Mouse (Mus musculus): ENCODE measurements around the gene Pxylp1.

Pxylp1 gene

DNA sequence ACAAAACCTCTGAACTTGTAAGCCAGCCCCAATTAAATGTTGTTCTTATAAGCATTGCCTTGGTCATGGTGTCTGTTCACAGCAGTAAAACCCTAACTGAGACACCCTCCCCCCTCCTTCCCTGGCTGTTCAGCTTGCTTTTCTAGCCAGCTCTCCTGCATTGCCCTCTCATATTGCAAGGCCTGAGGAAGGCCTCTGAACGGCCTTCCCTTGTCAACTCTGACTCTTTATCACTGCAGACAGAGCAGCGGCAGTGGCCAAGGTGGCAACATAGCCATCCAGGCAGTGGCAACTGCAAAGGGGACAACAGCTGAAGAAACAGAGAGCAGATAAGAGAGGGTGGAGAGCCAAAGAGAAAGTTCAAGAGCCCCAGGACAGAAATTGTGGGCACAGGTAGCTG lies 64.4 kb downstream of the Pxylp1 start:
- DNase-seq (ENCODE audit: extremely low read depth, insufficient read length, low spot score), result no peak

DNA sequence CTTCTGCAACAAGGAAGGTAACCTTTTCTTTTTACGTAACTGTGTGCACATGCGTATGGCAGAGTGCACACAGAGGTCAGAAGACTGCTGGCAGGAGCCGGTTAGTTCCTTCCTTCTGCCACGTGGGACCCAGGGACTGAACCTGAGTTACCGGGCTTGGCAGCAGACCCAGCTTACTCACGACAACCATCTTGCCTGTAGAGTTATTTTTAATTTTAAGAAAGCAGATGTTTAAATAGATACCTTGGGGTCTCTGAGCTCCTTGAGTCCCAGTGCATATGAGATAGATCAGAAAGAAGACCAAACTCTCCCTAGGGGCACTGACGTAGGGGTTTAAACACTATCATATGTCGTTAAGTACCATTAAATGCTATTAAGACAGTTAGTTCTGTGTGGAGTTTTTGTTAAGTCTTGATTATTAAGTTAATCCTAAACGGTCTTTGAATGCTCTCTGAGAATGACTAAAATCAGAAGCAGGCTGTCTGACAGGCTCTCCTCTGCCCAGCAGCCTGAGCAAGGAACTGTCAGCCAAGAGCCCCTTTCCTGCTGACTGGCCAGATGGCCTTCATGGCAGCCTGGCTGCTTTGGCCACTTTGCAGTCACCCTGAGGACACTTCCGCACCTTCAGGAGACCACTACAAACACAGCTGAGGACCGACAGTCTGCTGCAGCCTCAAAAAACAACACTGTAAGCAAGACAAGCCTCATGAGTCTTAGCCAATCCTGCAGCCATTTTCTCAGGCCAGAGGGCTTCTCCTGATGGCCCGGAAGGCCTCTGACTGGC lies 65.3 kb downstream of the Pxylp1 start:
- no peak for DNase-seq (ENCODE audit: extremely low read depth, insufficient read length, low spot score)

GRCm38 (mm10) chr9:96824857-96825256 lies 67.6 kb downstream of the Pxylp1 start:
- DNase-seq (ENCODE audit: extremely low read depth, insufficient read length, low spot score), result no peak

DNA sequence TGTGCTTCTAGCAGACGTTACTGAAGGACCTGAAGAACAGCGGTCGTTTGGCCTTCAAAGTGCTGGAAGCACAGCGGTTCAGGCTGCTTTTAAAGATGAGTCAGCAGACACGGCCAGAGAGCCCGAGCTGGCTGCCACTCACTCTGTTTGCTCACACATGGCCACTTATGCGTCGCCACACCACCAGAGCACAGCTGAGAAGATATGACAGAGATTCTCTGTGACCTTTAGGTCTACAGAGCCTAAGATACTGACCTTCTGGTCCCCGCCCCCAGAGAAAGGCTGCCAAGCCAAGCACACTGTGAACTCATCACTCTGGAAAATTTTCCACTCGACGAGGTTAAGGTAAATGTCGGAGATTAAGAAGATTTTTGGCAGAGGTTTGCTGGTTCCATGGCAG lies 68.4 kb downstream of the Pxylp1 start:
- peak; percentile 42 for DNase-seq (ENCODE audit: extremely low read depth, insufficient read length, low spot score)

- DNase-seq (ENCODE audit: extremely low read depth, insufficient read length, low spot score), result no peak
Measured at GRCm38 (mm10) chr9:96823541-96823940, 68.9 kb downstream of the Pxylp1 start.

GRCm38 (mm10) chr9:96823005-96823404 lies 69.5 kb downstream of the Pxylp1 start:
- no peak for DNase-seq (ENCODE audit: extremely low read depth, insufficient read length, low spot score)

DNA sequence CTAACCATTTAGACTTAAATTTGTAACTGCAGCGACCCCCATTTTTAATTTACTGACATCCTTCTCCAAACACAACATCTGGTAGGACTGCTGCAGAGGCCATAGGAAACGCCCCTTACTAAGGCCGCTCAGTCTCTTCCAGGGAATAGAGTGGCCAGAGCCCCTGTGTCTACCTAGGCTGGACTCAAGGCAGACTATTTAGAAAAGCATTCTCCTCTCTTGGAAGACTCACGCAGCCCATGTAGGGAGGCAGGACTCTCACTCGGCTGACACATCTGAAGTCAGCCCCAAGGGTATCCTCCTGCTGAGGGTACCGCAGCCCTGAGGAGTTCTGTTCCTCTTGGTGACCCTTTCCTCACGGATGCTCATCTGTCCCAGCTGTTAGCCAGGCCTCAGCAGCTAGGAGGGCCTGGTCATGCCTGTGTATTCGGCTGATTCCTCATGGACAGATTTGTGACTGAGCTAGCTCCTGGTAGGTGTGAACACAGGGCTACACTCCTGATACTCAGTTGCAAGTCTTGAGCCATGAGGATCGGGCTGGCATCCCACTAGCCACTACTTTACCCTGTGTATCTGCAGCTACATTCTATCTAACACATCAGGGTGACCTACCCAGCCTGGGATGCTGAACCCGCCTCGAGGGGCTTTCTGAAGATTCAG lies 73.5 kb downstream of the Pxylp1 start:
- no peak for DNase-seq (ENCODE audit: extremely low read depth, insufficient read length, low spot score)

- DNase-seq (ENCODE audit: extremely low read depth, insufficient read length, low spot score), result peak; percentile 49
Measured at GRCm38 (mm10) chr9:96818128-96818821, 74.2 kb downstream of the Pxylp1 start.

GRCm38 (mm10) chr9:96811996-96812395 lies 80.5 kb downstream of the Pxylp1 start:
- no peak for DNase-seq (ENCODE audit: extremely low read depth, insufficient read length, low spot score)

DNA sequence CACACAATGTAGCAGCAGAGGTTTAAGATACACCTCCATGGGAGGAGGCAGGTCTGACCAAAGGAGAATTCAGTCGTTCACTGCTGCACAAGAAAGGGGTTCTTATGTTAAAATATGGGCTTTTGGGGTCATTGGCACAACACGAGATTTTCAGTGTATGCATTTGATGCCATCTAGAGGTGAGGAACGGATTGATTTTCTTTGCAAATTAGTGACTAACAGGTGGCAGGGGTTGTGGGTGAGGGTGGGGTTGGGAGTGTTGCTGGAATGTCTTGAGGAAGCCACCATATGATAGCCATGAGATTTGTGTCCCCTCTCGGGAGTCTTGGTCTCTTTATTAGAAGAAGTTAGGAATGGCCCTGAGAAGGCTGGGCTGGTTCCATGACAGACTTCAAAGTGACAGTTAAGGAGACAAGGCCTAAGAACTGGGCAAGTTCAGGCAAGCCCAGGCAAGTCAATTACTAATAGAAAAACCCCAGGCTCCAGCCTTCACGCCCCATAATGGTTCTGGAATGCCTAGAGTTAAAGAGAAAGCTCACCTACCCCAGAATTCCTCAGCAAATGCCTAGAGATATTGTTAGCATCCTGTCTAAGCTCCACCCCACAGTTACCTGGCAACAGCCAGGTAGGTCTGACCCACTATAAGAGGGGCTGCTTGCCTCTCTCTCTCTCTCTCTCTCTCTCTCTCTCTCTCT lies 92.2 kb downstream of the Pxylp1 start:
- peak; percentile 48 for DNase-seq (ENCODE audit: extremely low read depth, insufficient read length, low spot score)

- DNase-seq (ENCODE audit: extremely low read depth, insufficient read length, low spot score), result no peak
Measured at GRCm38 (mm10) chr9:96797311-96797710, 95.2 kb downstream of the Pxylp1 start.

- peak; percentile 74 for DNase-seq (ENCODE audit: extremely low read depth, insufficient read length, low spot score)
Measured at GRCm38 (mm10) chr9:96795399-96795928, 97.0 kb downstream of the Pxylp1 start.

DNA sequence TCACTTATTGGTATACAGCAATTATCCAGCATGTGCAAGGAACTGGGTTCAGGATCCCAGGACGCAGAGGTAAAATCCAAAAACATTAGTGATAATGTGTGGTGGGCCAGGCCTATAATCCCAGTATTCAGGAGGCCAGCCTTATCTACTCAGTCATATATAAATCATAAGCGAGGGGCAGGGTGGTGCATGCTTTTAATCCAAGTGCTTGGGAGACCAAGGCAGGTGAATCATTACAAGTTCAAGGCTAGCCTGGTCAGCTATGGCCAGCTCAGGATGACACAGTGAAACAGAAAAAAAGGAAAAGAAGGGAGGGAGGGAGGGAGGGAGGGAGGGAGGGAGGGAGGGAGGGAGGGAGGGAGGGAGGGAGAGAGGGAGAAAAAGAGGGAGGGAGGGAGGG lies 97.9 kb downstream of the Pxylp1 start:
- no peak for DNase-seq (ENCODE audit: extremely low read depth, insufficient read length, low spot score)

DNA sequence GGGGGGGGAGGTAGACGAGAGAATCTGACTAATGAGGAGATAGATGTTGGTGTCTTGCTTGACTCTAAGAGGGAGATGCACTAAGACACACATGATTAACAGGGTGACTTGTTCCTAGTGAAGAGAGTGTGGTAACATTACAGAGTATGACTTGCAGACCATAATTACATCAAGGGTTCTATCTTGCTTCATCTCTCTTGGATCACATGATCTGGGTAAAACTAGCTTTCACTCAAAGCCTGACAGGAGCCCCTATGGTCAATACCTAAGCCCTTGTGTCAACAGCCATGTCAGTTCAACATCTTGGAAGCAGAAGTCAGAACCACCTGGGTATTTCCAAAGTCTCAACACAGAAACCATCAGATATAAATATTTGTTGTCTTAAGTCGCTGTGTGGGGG lies 99.9 kb downstream of the Pxylp1 start:
- no peak for DNase-seq (ENCODE audit: extremely low read depth, insufficient read length, low spot score)

DNA sequence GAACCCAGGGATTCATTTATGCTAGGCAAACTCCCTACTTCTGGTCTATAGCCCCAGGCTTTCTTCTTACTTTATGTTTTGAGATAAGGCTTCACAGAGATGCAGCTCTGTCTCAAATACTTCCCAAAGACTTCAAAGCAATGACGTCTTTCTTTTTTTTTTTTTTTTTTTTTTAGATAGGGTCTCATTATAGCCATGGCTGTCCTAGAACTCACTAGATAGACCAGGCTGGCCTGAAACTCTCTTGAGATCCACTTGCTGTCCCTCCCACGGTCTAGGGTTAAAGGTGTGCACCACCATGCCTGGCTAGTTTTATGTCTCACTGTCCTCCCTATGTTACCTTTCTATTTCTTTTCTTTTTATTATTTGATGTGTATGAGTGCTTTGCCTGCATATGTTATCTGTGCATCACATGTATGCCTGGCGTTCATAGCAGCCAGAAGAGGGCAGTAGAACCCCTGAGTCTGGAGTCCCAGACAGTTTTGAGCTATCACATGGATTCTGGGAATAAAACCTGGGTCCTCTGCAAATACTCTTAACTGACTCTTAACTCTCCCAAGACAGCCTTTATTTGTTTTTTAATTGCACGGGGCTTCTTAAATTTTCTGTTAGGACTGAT lies 102.0 kb downstream of the Pxylp1 start:
- DNase-seq (ENCODE audit: extremely low read depth, insufficient read length, low spot score), result no peak

- peak; percentile 34 for DNase-seq (ENCODE audit: extremely low read depth, insufficient read length, low spot score)
Measured at GRCm38 (mm10) chr9:96789906-96790305, 102.6 kb downstream of the Pxylp1 start.

- DNase-seq (ENCODE audit: extremely low read depth, insufficient read length, low spot score), result no peak
Measured at GRCm38 (mm10) chr9:96787797-96788196, 104.7 kb downstream of the Pxylp1 start.

DNA sequence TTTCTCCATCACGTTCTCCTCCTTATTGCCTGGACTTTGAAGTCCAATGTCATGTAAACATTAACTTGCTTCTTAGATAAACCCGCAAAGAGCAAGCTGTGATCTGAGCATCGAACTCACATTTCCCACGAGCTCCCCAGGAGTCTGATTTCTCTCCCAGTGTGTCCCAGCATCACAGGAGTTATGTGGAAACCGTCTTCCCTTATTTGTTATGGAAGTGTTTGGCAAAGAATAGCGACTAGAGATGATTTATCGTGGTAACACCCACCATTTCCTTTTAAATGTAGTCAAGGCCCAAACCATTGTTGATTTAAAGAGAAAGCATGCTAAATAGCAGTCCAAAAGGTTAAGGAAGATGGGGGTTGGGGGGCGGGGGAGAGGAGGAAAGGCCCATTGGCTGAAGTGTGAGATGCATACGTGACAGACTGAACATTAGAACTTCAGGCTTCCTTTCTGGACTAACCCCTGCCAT lies 106.6 kb downstream of the Pxylp1 start:
- no peak for DNase-seq (ENCODE audit: extremely low read depth, insufficient read length, low spot score)

DNA sequence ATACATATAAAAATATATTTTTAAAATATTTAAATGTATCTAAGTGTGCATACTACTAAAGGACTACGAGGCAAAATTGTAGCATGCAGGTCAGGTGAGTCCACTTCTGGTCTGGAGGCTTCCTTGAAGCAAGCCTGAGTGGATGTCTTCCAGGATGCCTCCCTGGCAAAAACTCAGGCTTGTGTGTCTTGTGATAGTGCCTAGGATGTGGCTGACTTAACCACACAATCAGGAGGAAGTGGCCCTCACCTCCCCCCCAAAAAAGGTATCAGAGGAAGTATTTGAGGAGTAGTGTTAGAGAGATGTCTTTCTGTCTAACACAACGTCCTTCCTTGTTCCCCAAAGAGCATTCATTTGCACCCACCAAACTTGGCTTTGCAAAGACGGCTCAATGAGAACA lies 107.3 kb downstream of the Pxylp1 start:
- DNase-seq (ENCODE audit: extremely low read depth, insufficient read length, low spot score), result no peak

GRCm38 (mm10) chr9:96783667-96784066 lies 108.8 kb downstream of the Pxylp1 start:
- no peak for DNase-seq (ENCODE audit: extremely low read depth, insufficient read length, low spot score)
